Mouse (Mus musculus): ENCODE measurements at regions not wholly inside any gene's neighbourhood (a gene's known extent, or its start where the extent isn't known, plus 50 kb on each side); places are given as distances from the start of the nearest gene placed in this dataset.

- TF ChIP-seq POU5F1 (IDR thresholded peaks at IDR 0.05; ENCODE audit: borderline replicate concordance, low read length), result no peak
- TF ChIP-seq CTCF (conservative IDR thresholded peaks at IDR 0.05; ENCODE audit: low read length), result no peak
- TF ChIP-seq NANOG (IDR thresholded peaks at IDR 0.05; ENCODE audit: borderline replicate concordance, low read length), result no peak
These were observed 223.7 kb downstream of the Srbd1 start for GRCm38 (mm10) chr17:85921219-85921673.

Measured in E14TG2a.4 (cell line).